Mouse (Mus musculus): Measurements from ENCODE around the gene Gfy. TPM values are rescaled to one million over a fixed set of nuclear protein-coding genes. Genes with fewer than 3 reads are reported as not detected.

Gfy gene
- polyA plus RNA-seq, 1 experiment from 2014 or later: not detected

GRCm38 (mm10) chr7:45162996-45163615 is 16.3 kb downstream of the Gfy start:
- Histone ChIP-seq H3K4me3 (ENCODE audit: low read depth, low read length) (no peak overlapping the region), H3K4me1 (ENCODE audit: insufficient read depth) (peaks cover 4% of the 10 kb centered on the region; the same call in 1 of the 2 replicates), H3K36me3 (ENCODE audit: insufficient read depth) (peaks cover 22% of the 10 kb centered on the region; the same call in 1 of the 2 replicates), H3K9ac (no peak overlapping the region), H3K4me2 (no peak overlapping the region), H3K9me3 (ENCODE audit: low read depth, low read length) (no peaks in the 10 kb centered on the region), H3K27me3 (ENCODE audit: insufficient read depth, low read length) (peaks cover 58% of the 10 kb centered on the region), H3K27ac (ENCODE audit: low read depth) (no peak overlapping the region)
- DNase-seq (no peak), ATAC-seq (ENCODE audit: insufficient read depth) (no peak)
- WGBS: 73% methylated on average over 9 of the region's 9 CpGs
- no peak for TF ChIP-seq CTCF (IDR thresholded peaks at IDR 0.05; ENCODE audit: low read depth)

- peaks cover 4% of the 10 kb centered on the region; the same call in 1 of the 2 replicates for H3K4me1 ChIP-seq (ENCODE audit: insufficient read depth)
- no peaks in the 10 kb centered on the region for H3K9me3 ChIP-seq (ENCODE audit: low read depth, low read length)
- DNase-seq: no peak
- H3K36me3 ChIP-seq (ENCODE audit: insufficient read depth): peaks cover 27% of the 10 kb centered on the region; the same call in 1 of the 2 replicates
- H3K9ac ChIP-seq: no peak overlapping the region
- no peak overlapping the region for H3K27ac ChIP-seq (ENCODE audit: low read depth)
- no peak for TF ChIP-seq CTCF (IDR thresholded peaks at IDR 0.05; ENCODE audit: low read depth)
- peak overlapping the region; percentile 36 for H3K4me3 ChIP-seq (ENCODE audit: low read depth, low read length)
- 28% methylated on average over 6 of the region's 6 CpGs for WGBS
- no peak; the same call in 1 of the 2 replicates for ATAC-seq (ENCODE audit: insufficient read depth)
- H3K4me2 ChIP-seq: peak overlapping the region; percentile 72
- peaks cover 53% of the 10 kb centered on the region for H3K27me3 ChIP-seq (ENCODE audit: insufficient read depth, low read length)
These were observed 16.8 kb downstream of the Gfy start for GRCm38 (mm10) chr7:45162551-45162950.

GRCm38 (mm10) chr7:45161612-45162473 is 17.5 kb downstream of the Gfy start:
- no peaks in the 10 kb centered on the region for H3K9me3 ChIP-seq (ENCODE audit: low read depth, low read length)
- peak; percentile 85 for TF ChIP-seq CTCF (IDR thresholded peaks at IDR 0.05; ENCODE audit: low read depth)
- ATAC-seq (ENCODE audit: insufficient read depth) (peak; percentile 91), DNase-seq (peak; percentile 96)
- peaks cover 27% of the 10 kb centered on the region; the same call in 1 of the 2 replicates for H3K36me3 ChIP-seq (ENCODE audit: insufficient read depth)
- H3K27ac ChIP-seq (ENCODE audit: low read depth): no peak overlapping the region
- H3K27me3 ChIP-seq (ENCODE audit: insufficient read depth, low read length): peaks cover 46% of the 10 kb centered on the region
- H3K9ac ChIP-seq: peak overlapping the region; percentile 45
- H3K4me3 ChIP-seq (ENCODE audit: low read depth, low read length): peak overlapping the region; percentile 36
- peaks cover 4% of the 10 kb centered on the region; the same call in 1 of the 2 replicates for H3K4me1 ChIP-seq (ENCODE audit: insufficient read depth)
- H3K4me2 ChIP-seq: peak overlapping the region; percentile 72
- 4% methylated on average over 35 of the region's 35 CpGs for WGBS

- no peak for TF ChIP-seq CTCF (IDR thresholded peaks at IDR 0.05; ENCODE audit: low read depth)
- Histone ChIP-seq H3K9ac (no peak overlapping the region), H3K4me1 (ENCODE audit: insufficient read depth) (peaks cover 4% of the 10 kb centered on the region; the same call in 1 of the 2 replicates), H3K27me3 (ENCODE audit: insufficient read depth, low read length) (peaks cover 36% of the 10 kb centered on the region), H3K27ac (ENCODE audit: low read depth) (no peak overlapping the region), H3K4me2 (no peak overlapping the region), H3K36me3 (ENCODE audit: insufficient read depth) (peaks cover 33% of the 10 kb centered on the region; the same call in 1 of the 2 replicates), H3K4me3 (ENCODE audit: low read depth, low read length) (no peak overlapping the region), H3K9me3 (ENCODE audit: low read depth, low read length) (no peaks in the 10 kb centered on the region)
- DNase-seq (no peak), ATAC-seq (ENCODE audit: insufficient read depth) (no peak)
- WGBS: 80% methylated on average over 3 of the region's 3 CpGs
These were observed 18.5 kb downstream of the Gfy start for GRCm38 (mm10) chr7:45160866-45161265.

DNA sequence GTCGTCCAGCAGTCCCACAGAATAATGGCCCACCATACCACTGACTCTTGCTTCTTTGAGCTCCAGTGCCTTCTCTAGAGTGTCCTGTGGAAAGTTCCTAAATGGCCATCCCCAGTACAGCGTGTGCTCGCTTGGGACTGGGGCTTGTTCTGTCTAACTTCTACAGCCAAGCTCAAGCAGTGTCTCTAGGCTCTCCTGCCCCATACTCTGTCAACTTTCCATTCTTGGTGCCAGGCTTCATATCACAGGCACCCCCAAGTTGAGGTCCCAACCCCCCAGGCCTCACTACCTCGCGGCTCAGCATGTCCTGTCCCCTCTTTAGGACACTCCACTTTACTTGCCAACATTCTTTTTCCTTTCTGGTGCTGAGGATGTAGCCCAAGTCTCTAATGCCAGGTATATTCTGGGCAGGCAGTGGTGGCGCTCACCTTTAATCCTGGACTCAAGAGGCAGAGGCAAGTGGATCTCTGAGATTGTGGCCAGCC is 19.0 kb downstream of the Gfy start:
- Histone ChIP-seq H3K4me1 (ENCODE audit: insufficient read depth) (peaks cover 4% of the 10 kb centered on the region; the same call in 1 of the 2 replicates), H3K27me3 (ENCODE audit: insufficient read depth, low read length) (peaks cover 31% of the 10 kb centered on the region), H3K4me2 (no peak overlapping the region), H3K9me3 (ENCODE audit: low read depth, low read length) (no peaks in the 10 kb centered on the region), H3K36me3 (ENCODE audit: insufficient read depth) (peaks cover 35% of the 10 kb centered on the region; the same call in 1 of the 2 replicates), H3K27ac (ENCODE audit: low read depth) (no peak overlapping the region), H3K4me3 (ENCODE audit: low read depth, low read length) (no peak overlapping the region), H3K9ac (no peak overlapping the region)
- DNase-seq: no peak
- ATAC-seq (ENCODE audit: insufficient read depth): no peak
- no peak for TF ChIP-seq CTCF (IDR thresholded peaks at IDR 0.05; ENCODE audit: low read depth)
- WGBS: 92% methylated on average over 6 of the region's 6 CpGs

GRCm38 (mm10) chr7:45158991-45159390 is 20.4 kb downstream of the Gfy start:
- H3K4me1 ChIP-seq (ENCODE audit: insufficient read depth): peaks cover 4% of the 10 kb centered on the region; the same call in 1 of the 2 replicates
- DNase-seq (no peak), ATAC-seq (ENCODE audit: insufficient read depth) (no peak)
- peaks cover 17% of the 10 kb centered on the region for H3K27me3 ChIP-seq (ENCODE audit: insufficient read depth, low read length)
- no peak overlapping the region for H3K4me3 ChIP-seq (ENCODE audit: low read depth, low read length)
- no peak overlapping the region for H3K27ac ChIP-seq (ENCODE audit: low read depth)
- no peak overlapping the region for H3K4me2 ChIP-seq
- TF ChIP-seq CTCF (IDR thresholded peaks at IDR 0.05; ENCODE audit: low read depth): no peak
- WGBS: 91% methylated on average over 6 of the region's 6 CpGs
- H3K9me3 ChIP-seq (ENCODE audit: low read depth, low read length): no peaks in the 10 kb centered on the region
- H3K36me3 ChIP-seq (ENCODE audit: insufficient read depth): peaks cover 35% of the 10 kb centered on the region; the same call in 1 of the 2 replicates
- H3K9ac ChIP-seq: no peak overlapping the region
